Mouse (Mus musculus) cerebellum, adult 9-10 months (tissue): ENCODE data around the gene Hsph1.

Experiments used
- DNase-seq: peaks from one replicate; pipeline ENCODE4 v3.0.0; 2022

The Hsph1 gene

GRCm38 (mm10) chr5:149636075-149636920 is at the start of gene Hsph1:
TSS of gene Hsph1 (minus strand) at chr5:149636376.
- peak; percentile 99 for DNase-seq

- no peak for DNase-seq
These were observed 44.8 kb upstream of the Hsph1 start for GRCm38 (mm10) chr5:149680946-149681345.

- no peak for DNase-seq
These were observed 43.7 kb upstream of the Hsph1 start for GRCm38 (mm10) chr5:149679886-149680285.

- no peak for DNase-seq
These were observed 43.2 kb upstream of the Hsph1 start for GRCm38 (mm10) chr5:149679362-149679761.

GRCm38 (mm10) chr5:149678990-149679348 is 42.8 kb upstream of the Hsph1 start:
- peak; percentile 16 for DNase-seq

GRCm38 (mm10) chr5:149678100-149678989 is 42.2 kb upstream of the Hsph1 start, which contains the start of gene B3glct:
TSS of gene B3glct (plus strand) at chr5:149678230.
- peak; percentile 72 for DNase-seq

GRCm38 (mm10) chr5:149677196-149677595 is 41.0 kb upstream of the Hsph1 start:
- DNase-seq: no peak

- DNase-seq: no peak
These were observed 27.2 kb upstream of the Hsph1 start for GRCm38 (mm10) chr5:149663417-149663816.

GRCm38 (mm10) chr5:149662980-149663379 is 26.8 kb upstream of the Hsph1 start:
- DNase-seq: no peak

- DNase-seq: no peak
These were observed 25.3 kb upstream of the Hsph1 start for GRCm38 (mm10) chr5:149661428-149661827.

- DNase-seq: no peak
These were observed 23.2 kb upstream of the Hsph1 start for GRCm38 (mm10) chr5:149659414-149659780.

GRCm38 (mm10) chr5:149658741-149659413 is 22.7 kb upstream of the Hsph1 start:
- no peak for DNase-seq

- no peak for DNase-seq
These were observed 21.8 kb upstream of the Hsph1 start for GRCm38 (mm10) chr5:149658022-149658421.

- DNase-seq: no peak
These were observed 19.5 kb upstream of the Hsph1 start for GRCm38 (mm10) chr5:149655636-149656035.

GRCm38 (mm10) chr5:149650179-149650553 is 14.0 kb upstream of the Hsph1 start:
- DNase-seq: no peak

GRCm38 (mm10) chr5:149649499-149650178 is 13.5 kb upstream of the Hsph1 start:
- DNase-seq: no peak

GRCm38 (mm10) chr5:149648895-149649406 is 12.8 kb upstream of the Hsph1 start:
- no peak for DNase-seq

- no peak for DNase-seq
These were observed 12.0 kb upstream of the Hsph1 start for GRCm38 (mm10) chr5:149648196-149648595.

- no peak for DNase-seq
These were observed 11.4 kb upstream of the Hsph1 start for GRCm38 (mm10) chr5:149647367-149648115.

GRCm38 (mm10) chr5:149642783-149643509 is 6.8 kb upstream of the Hsph1 start:
- DNase-seq: no peak

GRCm38 (mm10) chr5:149642366-149642765 is 6.2 kb upstream of the Hsph1 start:
- no peak for DNase-seq
